Mouse (Mus musculus) lung, postnatal 0 days (tissue): ENCODE data around the gene Foxe1.

ENCODE experiments used
- CTCF ChIP-seq: IDR thresholded peaks from 2 replicates; pipeline ENCODE4 v1.5.1; 2016; ENCODE audit warnings: antibody characterized with exemption, mild to moderate bottlenecking
- EP300 ChIP-seq: IDR thresholded peaks from 2 replicates; pipeline ENCODE4 v1.6.1; 2016; ENCODE audit warnings: antibody characterized with exemption, mild to moderate bottlenecking, control low read depth

DNA sequence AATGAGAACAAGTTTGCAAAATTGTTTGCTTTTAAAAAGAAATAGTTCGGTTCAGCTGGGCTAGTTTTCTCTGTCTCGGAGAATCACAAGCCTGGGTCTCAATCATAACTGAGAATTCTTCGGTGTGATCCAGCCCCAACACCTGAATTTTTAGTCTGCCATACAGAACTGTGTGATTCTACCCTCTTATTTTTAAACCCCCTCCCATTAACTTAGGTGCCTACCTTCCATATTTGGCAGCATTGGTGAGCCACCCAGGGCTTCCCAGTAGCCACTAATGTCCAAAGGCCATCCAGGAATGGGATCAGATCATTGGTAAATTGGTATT lies 2.3 kb downstream of the Foxe1 start:
- TF ChIP-seq CTCF: no peak
- no peak for TF ChIP-seq EP300
